Mouse (Mus musculus): ENCODE measurements around the gene 2210011C24Rik. TPM values are rescaled to one million over a fixed set of nuclear protein-coding genes. Genes with fewer than 3 reads are reported as not detected.

Gene 2210011C24Rik
- total RNA-seq, 2 experiments from 2014 or later: 2.9 to 4.2 TPM

DNA sequence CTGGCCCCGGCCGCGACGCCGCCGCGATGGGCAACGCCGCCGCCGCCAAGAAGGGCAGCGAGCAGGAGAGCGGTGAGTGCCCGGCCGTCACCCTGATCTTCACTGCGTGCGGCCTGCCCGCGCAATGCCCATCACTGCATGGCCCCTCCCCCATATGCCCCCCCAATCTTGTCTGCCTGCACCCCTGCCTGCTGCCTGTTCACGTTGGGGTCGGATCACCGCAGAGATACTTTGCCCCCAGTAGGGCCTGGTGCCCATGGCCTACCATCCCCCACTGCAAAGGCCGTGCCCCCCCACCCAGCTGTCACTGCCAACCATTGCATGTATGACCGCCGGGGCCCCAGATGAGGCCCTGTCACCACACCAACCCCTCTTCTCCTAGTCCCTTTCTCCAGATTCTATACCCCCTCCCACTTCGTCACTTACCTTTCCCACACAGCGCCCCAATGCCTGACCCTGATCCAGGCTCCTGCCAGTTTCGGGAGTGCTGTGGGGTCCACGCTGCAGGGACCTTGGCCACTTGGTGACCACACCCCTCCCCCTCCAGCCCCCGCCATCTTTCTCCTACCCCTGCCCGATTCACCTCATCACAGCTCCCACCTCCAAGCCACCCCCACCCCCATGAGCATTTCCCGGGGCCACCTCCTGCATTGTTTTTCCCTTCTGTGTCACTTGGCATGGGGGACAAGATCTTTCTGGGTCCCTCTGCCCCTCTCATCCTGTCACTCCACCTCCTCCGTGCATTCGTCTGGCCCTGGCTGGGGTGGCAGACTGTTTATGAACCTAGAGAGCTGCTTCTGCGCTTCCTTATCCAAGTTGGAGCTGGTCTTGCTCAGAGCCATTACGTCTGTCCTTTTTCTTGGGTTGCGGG lies 38.6 kb downstream of the 2210011C24Rik start:
- no peak for DNase-seq
- intact Hi-C loops (cut with DNase I; ENCODE audit: low total_unique reads): no loop called here

GRCm38 (mm10) chr8:83972150-83973120 lies 39.5 kb downstream of the 2210011C24Rik start, which contains the start of gene Prkaca:
Gene Prkaca, plus strand, starts transcription at chr8:83972993.
- DNase-seq: peak; percentile 99
- intact Hi-C loops (cut with DNase I; ENCODE audit: low total_unique reads): no loop called here

DNA sequence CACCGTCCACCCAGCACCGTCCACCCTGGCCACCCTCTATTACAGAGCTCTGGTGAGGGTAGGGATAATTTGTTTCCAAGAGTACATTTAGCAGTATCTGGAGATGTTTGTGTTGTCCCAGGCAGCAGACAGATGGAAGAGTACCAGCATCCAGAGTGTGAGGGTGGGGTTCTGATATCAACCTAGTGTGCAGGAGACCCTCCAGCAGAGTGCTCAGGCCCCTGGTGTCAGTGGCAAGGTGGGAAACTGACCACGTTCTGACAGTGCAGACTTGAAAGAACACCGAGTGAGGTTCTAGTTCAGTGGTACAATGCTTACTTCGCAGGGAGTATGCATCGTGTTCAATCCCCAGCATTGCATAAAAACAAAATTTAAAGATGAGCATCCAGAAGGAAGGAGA lies 40.3 kb downstream of the 2210011C24Rik start:
- no peak for DNase-seq
- intact Hi-C loops (cut with DNase I; ENCODE audit: low total_unique reads): no loop called here

DNA sequence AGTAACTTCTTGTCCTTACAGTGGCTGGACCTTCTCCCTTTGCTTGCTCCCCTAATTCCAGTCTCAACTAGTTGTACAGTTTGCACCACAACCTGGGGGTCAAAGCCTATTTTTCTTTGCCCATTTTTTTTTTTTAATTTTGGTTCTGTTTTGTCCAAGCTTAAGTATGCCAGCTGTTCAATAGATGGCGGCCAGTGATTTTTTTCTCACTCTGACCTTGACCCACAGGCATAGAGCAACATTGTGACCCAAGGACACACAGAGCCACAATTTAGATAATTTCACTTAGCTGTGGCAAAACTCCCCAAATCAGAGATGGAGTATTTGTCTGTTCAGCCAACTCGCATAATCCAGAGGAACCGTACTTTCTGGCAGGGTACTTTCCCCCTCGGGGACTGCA lies 40.9 kb downstream of the 2210011C24Rik start:
- no peak for DNase-seq
- intact Hi-C loops (cut with DNase I; ENCODE audit: low total_unique reads): no loop called here

- intact Hi-C loops (cut with DNase I; ENCODE audit: low total_unique reads): no loop called here
- no peak for DNase-seq
Measured at GRCm38 (mm10) chr8:83967701-83968100, 44.3 kb downstream of the 2210011C24Rik start.

DNA sequence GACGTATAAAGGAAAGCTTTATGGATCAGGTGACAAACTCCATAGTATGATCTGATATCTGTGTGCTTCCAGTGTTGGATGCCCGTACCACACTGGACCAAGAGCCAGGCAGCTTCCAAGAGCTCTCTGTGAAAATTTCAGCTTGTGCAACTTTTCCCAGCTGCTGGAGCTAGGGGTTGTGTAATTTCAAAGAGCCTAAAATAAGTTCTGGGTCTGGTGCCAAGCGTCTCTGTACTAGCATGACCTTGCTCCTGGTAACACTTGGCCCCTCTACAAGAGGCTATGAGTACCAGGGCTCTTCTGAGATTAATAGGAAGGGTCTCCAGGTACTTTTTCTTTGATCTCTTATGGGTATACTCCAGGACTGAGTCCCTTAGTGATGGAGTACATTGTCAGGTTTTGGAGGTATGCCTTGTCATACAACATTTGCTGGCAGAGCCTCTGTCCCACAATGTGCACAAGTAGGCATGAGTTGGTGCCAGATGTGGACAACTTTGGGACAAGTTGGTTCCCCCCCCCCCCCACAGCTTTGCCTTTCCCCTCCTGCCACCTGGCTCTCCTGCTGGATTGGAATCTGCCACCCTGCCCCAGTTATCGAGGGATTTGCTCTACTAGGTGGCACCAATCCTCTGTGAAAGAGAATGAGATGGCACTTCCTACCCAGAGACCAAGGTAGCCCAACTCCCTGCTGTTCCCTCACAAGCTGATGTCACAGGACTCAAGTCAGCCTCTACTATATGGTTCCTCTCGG lies 47.8 kb downstream of the 2210011C24Rik start:
- peak; percentile 52 for DNase-seq
- intact Hi-C loops (cut with DNase I; ENCODE audit: low total_unique reads): no loop called here

Small RNA genes lying within 50 kb of the gene (microRNA-seq; reads per million reads assigned to microRNA genes)
- gene Mir1199 (1.0 to 1.9 reads per million in 2 experiments), gene Mir8111 (4.8 to 5.0 reads per million in 2 experiments)

Other genes starting within 250 kb of the 2210011C24Rik start
- gene Adgrl1, start 112.1 kb downstream of the 2210011C24Rik start, total RNA-seq (2021): 10 to 100 TPM; 16.2 to 17.2 TPM
- gene Gm10644, start 57.0 kb downstream of the 2210011C24Rik start, total RNA-seq (2021): under 1 TPM; 0.11 to 0.14 TPM
- 1 to 10 TPM; 2.0 to 3.1 TPM for gene Asf1b, start 56.7 kb downstream of the 2210011C24Rik start, total RNA-seq (2021)
- gene Prkaca, start 39.2 kb downstream of the 2210011C24Rik start, total RNA-seq (2021): 100 to 1,000 TPM; 319 to 324 TPM
- 10 to 100 TPM; 17.8 to 22.1 TPM for gene Samd1, start 14.5 kb downstream of the 2210011C24Rik start, total RNA-seq (2021)
- gene 1700067K01Rik, start 10.7 kb downstream of the 2210011C24Rik start, total RNA-seq (2021): not detected
- gene Palm3, start 9.3 kb upstream of the 2210011C24Rik start, total RNA-seq (2021): under 1 TPM; 0.25 to 0.51 TPM
- 1 to 10 TPM in 1 of 2 experiments, under 1 TPM in 1; 0.84 to 1.1 TPM for gene Il27ra, start 30.4 kb upstream of the 2210011C24Rik start, total RNA-seq (2021)
- not detected for gene Rln3, start 32.8 kb upstream of the 2210011C24Rik start, total RNA-seq (2021)
- 1 to 10 TPM; 2.6 TPM for gene Gm10643, start 53.0 kb upstream of the 2210011C24Rik start, total RNA-seq (2021)
- gene Rfx1, start 54.7 kb upstream of the 2210011C24Rik start, total RNA-seq (2021): 1 to 10 TPM; 5.2 to 5.9 TPM
- 1 to 10 TPM; 5.8 to 7.1 TPM for gene Dcaf15, start 92.6 kb upstream of the 2210011C24Rik start, total RNA-seq (2021)
- under 1 TPM in 1 of 2 experiments, not detected in 1; 0.10 TPM for gene Podnl1, start 113.8 kb upstream of the 2210011C24Rik start, total RNA-seq (2021)
- gene Cc2d1a, start 135.8 kb upstream of the 2210011C24Rik start, total RNA-seq (2021): 10 to 100 TPM; 12.1 to 12.6 TPM
- under 1 TPM; 0.27 to 0.62 TPM for gene 4930432K21Rik, start 135.9 kb upstream of the 2210011C24Rik start, total RNA-seq (2021)
- gene Nanos3, start 173.0 kb upstream of the 2210011C24Rik start, total RNA-seq (2021): under 1 TPM in 1 of 2 experiments, not detected in 1; 0.43 TPM
- 1 to 10 TPM; 5.8 to 6.8 TPM for gene Zswim4, start 224.9 kb upstream of the 2210011C24Rik start, total RNA-seq (2021)
- 100 to 1,000 TPM; 158 to 171 TPM for gene D8Ertd738e, start 237.5 kb upstream of the 2210011C24Rik start, total RNA-seq (2021)
- gene Mri1, start 245.2 kb upstream of the 2210011C24Rik start, total RNA-seq (2021): 10 to 100 TPM; 11.8 to 16.6 TPM